Mouse (Mus musculus) C2C12 (cell line): ENCODE measurements around the gene Abcc1.

Source experiments
- CEBPB ChIP-seq: IDR thresholded peaks from one replicate; pipeline ENCODE4 v1.6.1; 2011; ENCODE audit warnings: low read depth, mild to moderate bottlenecking, control low read depth, moderate library complexity
- CTCF ChIP-seq: IDR thresholded peaks from one replicate; pipeline ENCODE4 v1.5.1; 2011; ENCODE audit not compliant: control insufficient read depth, insufficient read depth, insufficient read length
- MYOD1 ChIP-seq: IDR thresholded peaks from one replicate; pipeline ENCODE4 v1.6.1; 2011; ENCODE audit warnings: low read depth; ENCODE audit not compliant: control insufficient read depth, insufficient read length

- TF ChIP-seq CTCF (no peak), MYOD1 (no peak), CEBPB (no peak)
Measured at GRCm38 (mm10) chr16:14351571-14351970, 9.8 kb upstream of the Abcc1 start.
